Mouse (Mus musculus) liver, embryonic 13.5 days (tissue): ENCODE measurements around the gene Sox21. TPM values are rescaled to one million over a fixed set of nuclear protein-coding genes. Genes with fewer than 3 reads are reported as not detected.

ENCODE experiments used
- ATAC-seq: fragments of 200-750 bp; cut with Nextera tagmentation; 2 replicates; pipeline ENCODE4 v1.8.0; 2017; ENCODE audit warnings: low read depth, mild to moderate bottlenecking, moderate number of reproducible peaks, moderate library complexity
- DNase-seq: peaks from one replicate; pipeline ENCODE4 v3.0.0; 2022
- H3K27ac ChIP-seq: fragments of 300-500 bp; sonication (generic); 2 replicates; pipeline ENCODE4 v1.5.1; 2015; ENCODE audit warnings: moderate library complexity, mild to moderate bottlenecking, inconsistent platforms
- H3K27me3 ChIP-seq: fragments of 300-500 bp; sonication (generic); 2 replicates; pipeline ENCODE4 v1.6.1; 2015; ENCODE audit warnings: mild to moderate bottlenecking, inconsistent platforms
- H3K36me3 ChIP-seq: fragments of 300-500 bp; sonication (generic); 2 replicates; pipeline ENCODE4 v1.6.1; 2015; ENCODE audit warnings: mild to moderate bottlenecking, inconsistent platforms
- H3K4me1 ChIP-seq: fragments of 300-500 bp; sonication (generic); replicated peaks from 2 replicates; pipeline ENCODE4 v1.6.1; 2015; ENCODE audit warnings: inconsistent platforms
- H3K4me2 ChIP-seq: fragments of 300-500 bp; sonication (generic); 2 replicates; pipeline ENCODE4 v1.6.1; 2015; ENCODE audit warnings: inconsistent platforms, mild to moderate bottlenecking, moderate library complexity
- H3K4me3 ChIP-seq: fragments of 300-500 bp; sonication (generic); replicated peaks from 2 replicates; pipeline ENCODE4 v1.5.1; 2015; ENCODE audit warnings: mild to moderate bottlenecking, inconsistent platforms
- H3K9ac ChIP-seq: fragments of 300-500 bp; sonication (generic); 2 replicates; pipeline ENCODE4 v1.6.1; 2015; ENCODE audit warnings: mild to moderate bottlenecking, inconsistent platforms
- H3K9me3 ChIP-seq: fragments of 300-500 bp; sonication (generic); replicated peaks from 2 replicates; pipeline ENCODE4 v1.6.1; 2016; ENCODE audit warnings: inconsistent platforms
- WGBS: fragments of 180-500 bp; shearing (Covaris S2); methylation state at CpG from one replicate; pipeline ENCODE4 v1.1.7; 2015; ENCODE audit not compliant: insufficient replicate concordance; 5-methylcytosine and 5-hydroxymethylcytosine counted together
- polyA plus RNA-seq: library from polyadenylated mRNA; unstranded; fragments of >200 nt; fragmentation: Nextera tagmentation; extraction: Ambion mirVana; gene quantifications from 2 replicates; pipeline ENCODE4 v1.2.1, GENCODE M21; 2015

Sox21 gene
- not detected in 2 replicates for polyA plus RNA-seq

DNA sequence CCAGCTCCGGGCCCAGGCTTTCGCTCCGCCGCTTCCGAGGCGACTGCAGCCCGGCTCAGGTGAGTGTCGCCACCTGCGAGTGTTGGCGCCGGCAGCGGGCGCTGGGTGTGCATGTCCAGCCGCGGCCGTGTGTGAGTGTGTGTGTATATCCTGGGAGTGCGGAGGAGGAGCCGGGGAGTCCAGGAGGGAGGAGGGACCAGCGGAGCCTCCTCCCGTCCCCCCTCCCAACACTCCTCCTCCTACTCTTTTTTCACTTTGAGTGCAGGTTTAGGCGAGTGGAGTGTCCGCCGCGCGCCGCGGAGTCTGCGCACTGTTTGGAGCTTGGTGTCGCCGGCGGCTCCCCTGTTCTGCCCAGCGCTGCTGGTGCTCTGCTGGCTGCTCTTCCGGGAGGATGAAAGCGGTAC is at the start of gene Sox21:
Gene Sox21 (minus strand): TSS at position 145 of the 404 bp plus-strand sequence.
- ATAC-seq (peak; percentile 59; the same call in 1 of the 2 replicates), DNase-seq (no peak)
- under 1% methylated on average over 34 of the region's 34 CpGs for WGBS
- Histone ChIP-seq H3K27ac (no peak within 1 kb of the TSS), H3K9me3 (no peaks in the 10 kb centered on the region), H3K4me3 (peak within 1 kb of the TSS; percentile 48), H3K27me3 (peaks cover 86% of the 10 kb centered on the region), H3K4me1 (peaks cover 23% of the 10 kb centered on the region), H3K4me2 (peak within 1 kb of the TSS; percentile 66), H3K36me3 (no peaks in the 10 kb centered on the region), H3K9ac (no peak within 1 kb of the TSS)

- DNase-seq = no peak
- no peak overlapping the region for H3K27ac ChIP-seq
- H3K4me3 ChIP-seq = no peak overlapping the region
- H3K9me3 ChIP-seq = no peaks in the 10 kb centered on the region
- H3K27me3 ChIP-seq = no peaks in the 10 kb centered on the region
- H3K36me3 ChIP-seq = no peaks in the 10 kb centered on the region
- WGBS = 72% methylated on average over 2 of the region's 2 CpGs
- H3K9ac ChIP-seq = no peak overlapping the region
- no peak for ATAC-seq
- H3K4me1 ChIP-seq = no peaks in the 10 kb centered on the region
- H3K4me2 ChIP-seq = no peak overlapping the region
Measured at GRCm38 (mm10) chr14:118286096-118286495, 49.3 kb upstream of the Sox21 start.

DNA sequence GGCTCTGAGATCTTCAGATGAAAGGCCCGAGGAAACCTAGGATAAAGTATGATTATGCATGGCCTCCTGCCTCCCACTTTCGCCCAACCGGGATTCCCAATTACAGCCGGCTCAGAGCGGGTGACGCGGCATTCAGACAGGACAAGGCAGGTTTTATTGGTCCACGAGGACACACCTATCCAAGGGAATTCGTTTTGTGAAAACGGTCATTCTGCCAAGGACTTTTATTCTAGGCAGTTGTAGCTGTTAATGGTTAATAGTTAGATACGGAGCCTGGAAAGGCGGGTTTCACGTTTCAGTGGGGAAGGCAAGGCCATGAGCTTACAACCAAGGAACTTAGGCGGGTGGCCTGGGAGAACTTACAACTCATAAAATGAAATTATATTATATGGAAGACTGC is 46.1 kb upstream of the Sox21 start:
- H3K9me3 ChIP-seq = peaks cover 9% of the 10 kb centered on the region; the same call in 1 of the 2 replicates
- H3K4me1 ChIP-seq = no peaks in the 10 kb centered on the region
- no peak overlapping the region for H3K4me3 ChIP-seq
- no peak overlapping the region for H3K4me2 ChIP-seq
- ATAC-seq (no peak), DNase-seq (no peak)
- 65% methylated on average over 14 of the region's 14 CpGs for WGBS
- no peak overlapping the region for H3K9ac ChIP-seq
- H3K27ac ChIP-seq = no peak overlapping the region
- no peaks in the 10 kb centered on the region for H3K36me3 ChIP-seq
- H3K27me3 ChIP-seq = no peaks in the 10 kb centered on the region

GRCm38 (mm10) chr14:118282272-118282671 is 45.4 kb upstream of the Sox21 start:
- no peak overlapping the region for H3K4me2 ChIP-seq
- no peak overlapping the region for H3K9ac ChIP-seq
- H3K36me3 ChIP-seq = no peaks in the 10 kb centered on the region
- H3K9me3 ChIP-seq = peaks cover 9% of the 10 kb centered on the region; the same call in 1 of the 2 replicates
- no peak overlapping the region for H3K4me3 ChIP-seq
- no peak for ATAC-seq
- no peaks in the 10 kb centered on the region for H3K27me3 ChIP-seq
- WGBS = 86% methylated on average over 3 of the region's 3 CpGs
- H3K4me1 ChIP-seq = no peaks in the 10 kb centered on the region
- no peak overlapping the region for H3K27ac ChIP-seq
- no peak for DNase-seq

GRCm38 (mm10) chr14:118277704-118278498 is 41.1 kb upstream of the Sox21 start:
- DNase-seq = no peak
- Histone ChIP-seq H3K9ac (no peak overlapping the region), H3K4me3 (no peak overlapping the region), H3K36me3 (no peaks in the 10 kb centered on the region), H3K4me2 (no peak overlapping the region), H3K27ac (no peak overlapping the region), H3K4me1 (no peaks in the 10 kb centered on the region), H3K27me3 (no peaks in the 10 kb centered on the region), H3K9me3 (peaks cover 9% of the 10 kb centered on the region; the same call in 1 of the 2 replicates)
- ATAC-seq = peak; percentile 62; the same call in 1 of the 2 replicates
- 67% methylated on average over 7 of the region's 7 CpGs for WGBS

GRCm38 (mm10) chr14:118272594-118273555 is 36.0 kb upstream of the Sox21 start:
- Histone ChIP-seq H3K4me1 (no peaks in the 10 kb centered on the region), H3K4me2 (no peak overlapping the region), H3K9me3 (no peaks in the 10 kb centered on the region), H3K36me3 (no peaks in the 10 kb centered on the region), H3K4me3 (no peak overlapping the region), H3K27me3 (no peaks in the 10 kb centered on the region), H3K27ac (no peak overlapping the region), H3K9ac (no peak overlapping the region)
- ATAC-seq (no peak), DNase-seq (no peak)
- WGBS = 45% methylated on average over 6 of the region's 6 CpGs

GRCm38 (mm10) chr14:118268849-118269248 is 32.0 kb upstream of the Sox21 start:
- no peak for ATAC-seq
- H3K4me2 ChIP-seq = no peak overlapping the region
- H3K36me3 ChIP-seq = no peaks in the 10 kb centered on the region
- DNase-seq = no peak
- no peaks in the 10 kb centered on the region for H3K4me1 ChIP-seq
- WGBS = 50% methylated on average over 4 of the region's 4 CpGs
- no peaks in the 10 kb centered on the region for H3K27me3 ChIP-seq
- no peaks in the 10 kb centered on the region for H3K9me3 ChIP-seq
- no peak overlapping the region for H3K9ac ChIP-seq
- no peak overlapping the region for H3K4me3 ChIP-seq
- H3K27ac ChIP-seq = no peak overlapping the region

- H3K9ac ChIP-seq = no peak within 1 kb of the TSS
- H3K4me2 ChIP-seq = no peak within 1 kb of the TSS
- WGBS = 74% methylated on average over 2 of the region's 2 CpGs
- no peak within 1 kb of the TSS for H3K27ac ChIP-seq
- no peaks in the 10 kb centered on the region for H3K9me3 ChIP-seq
- H3K4me1 ChIP-seq = no peaks in the 10 kb centered on the region
- H3K27me3 ChIP-seq = no peaks in the 10 kb centered on the region
- no peak within 1 kb of the TSS for H3K4me3 ChIP-seq
- H3K36me3 ChIP-seq = no peaks in the 10 kb centered on the region
- no peak for ATAC-seq
- no peak for DNase-seq
Measured at GRCm38 (mm10) chr14:118266660-118267059, 29.8 kb upstream of the Sox21 start, which contains the start of gene Gm9376. Gene Gm9376 (plus strand): TSS chr14:118266960.

DNA sequence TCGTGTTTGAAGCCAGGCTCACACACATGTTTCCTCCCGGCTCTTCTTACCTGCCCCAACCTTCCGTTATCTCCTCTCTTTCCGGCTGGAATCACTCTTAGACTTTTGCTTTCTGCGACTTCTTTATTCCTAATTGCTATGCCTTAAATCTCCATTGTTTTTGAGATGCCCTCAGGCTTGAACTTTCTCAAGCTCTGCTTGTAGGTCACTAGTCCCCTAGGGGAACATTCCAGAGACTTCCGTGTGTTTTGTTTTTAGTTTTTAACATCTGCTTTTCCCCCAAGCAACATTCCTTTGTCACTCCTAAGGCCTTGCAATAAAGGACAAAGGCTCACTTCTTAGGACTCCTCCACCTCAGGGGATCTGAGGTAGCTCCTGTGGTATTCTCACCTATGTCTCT is 16.6 kb upstream of the Sox21 start:
- WGBS = 73% methylated on average over 6 of the region's 6 CpGs
- no peak for DNase-seq

DNA sequence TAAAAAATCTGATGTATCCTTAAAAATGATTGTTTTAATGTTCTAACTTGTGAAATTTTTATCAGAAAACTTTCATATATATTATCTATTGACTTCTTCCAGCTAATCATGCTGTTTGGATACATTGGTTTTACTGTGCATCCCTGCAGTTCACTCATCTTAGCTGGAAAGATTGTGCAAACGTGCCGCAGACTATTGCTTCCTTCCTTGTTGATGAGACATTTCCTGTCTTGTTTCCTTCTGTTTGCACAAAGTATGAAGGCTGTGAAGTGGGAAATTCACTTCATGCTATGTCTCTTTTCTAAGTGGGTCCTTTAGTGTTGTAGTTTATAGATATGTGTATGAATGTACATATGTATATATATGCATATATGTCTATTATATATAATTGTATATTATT is 4.6 kb upstream of the Sox21 start:
- no peaks in the 10 kb centered on the region; the same call in 1 of the 2 replicates for H3K9me3 ChIP-seq
- H3K9ac ChIP-seq = no peak overlapping the region
- WGBS = 10% methylated on average over 2 of the region's 2 CpGs
- no peak for DNase-seq
- H3K36me3 ChIP-seq = no peaks in the 10 kb centered on the region
- H3K4me2 ChIP-seq = no peak overlapping the region
- H3K4me3 ChIP-seq = no peak overlapping the region
- no peak overlapping the region for H3K27ac ChIP-seq
- H3K27me3 ChIP-seq = peaks cover 42% of the 10 kb centered on the region
- no peak for ATAC-seq
- H3K4me1 ChIP-seq = peaks cover 7% of the 10 kb centered on the region; the same call in 1 of the 2 replicates

More for the DNA sequence above, 16.6 kb upstream of the Sox21 start:
- H3K27ac ChIP-seq = no peak overlapping the region
- H3K4me2 ChIP-seq = no peak overlapping the region
- ATAC-seq = no peak
- H3K4me1 ChIP-seq = no peaks in the 10 kb centered on the region
- no peak overlapping the region for H3K9ac ChIP-seq
- no peak overlapping the region for H3K4me3 ChIP-seq
- H3K36me3 ChIP-seq = no peaks in the 10 kb centered on the region
- H3K9me3 ChIP-seq = no peaks in the 10 kb centered on the region
- 0 out of 2 replicates have a peak, but pooled peaks cover 1% of the 10 kb centered on the region for H3K27me3 ChIP-seq

- Histone ChIP-seq H3K4me3 (no peak overlapping the region), H3K9ac (no peak overlapping the region), H3K4me2 (no peak overlapping the region), H3K4me1 (peaks cover 23% of the 10 kb centered on the region), H3K27me3 (peaks cover 63% of the 10 kb centered on the region), H3K9me3 (no peaks in the 10 kb centered on the region; the same call in 1 of the 2 replicates), H3K27ac (no peak overlapping the region), H3K36me3 (no peaks in the 10 kb centered on the region)
- ATAC-seq = no peak
- 11% methylated on average over 8 of the region's 8 CpGs for WGBS
- DNase-seq = no peak
Measured at GRCm38 (mm10) chr14:118239351-118239750, 2.5 kb upstream of the Sox21 start.
